Mouse (Mus musculus) left cerebral cortex, postnatal 14 days (tissue): ENCODE data around the gene Pik3r2. TPM values are rescaled to one million over a fixed set of nuclear protein-coding genes. Genes with fewer than 3 reads are reported as not detected.
A peak's percentile ranks its signal among the peaks of the same experiment; 100 is the strongest.

ENCODE experiments used
- DNase-seq, 2 experiments: peaks; one replicate each; pipeline ENCODE4 v3.0.0; 2021 to 2022; ENCODE audit warnings: low spot score in 2 of 2, mixed read lengths in 1 of 2
- intact Hi-C: fragments of 180-260 bp; cut with DNase I; formaldehyde crosslinking; loops from one replicate; pipeline ENCODE4 v1.15.1; 2025
- total RNA-seq, 2 experiments: library from RNA; stranded (reverse); gene quantifications; 2 replicates each; pipeline ENCODE4 v1.2.3; 2021

The Pik3r2 gene
- total RNA-seq, 2 experiments from 2014 or later: 162 to 174 TPM

- no peak for DNase-seq
Measured at GRCm38 (mm10) chr8:70802786-70803510, 26.4 kb upstream of the Pik3r2 start.

GRCm38 (mm10) chr8:70801830-70802229 is 25.3 kb upstream of the Pik3r2 start:
- intact Hi-C loops: no loop called here
- DNase-seq: no peak

More at GRCm38 (mm10) chr8:70802786-70803510, 26.4 kb upstream of the Pik3r2 start:
- intact Hi-C loops: no loop called here

GRCm38 (mm10) chr8:70801156-70801555 is 24.6 kb upstream of the Pik3r2 start:
- intact Hi-C loops: no loop called here
- DNase-seq: peak; percentile 77 to 79

GRCm38 (mm10) chr8:70800648-70801047 is 24.1 kb upstream of the Pik3r2 start:
- DNase-seq: peak; percentile 70 to 76
- intact Hi-C loops: no loop called here

GRCm38 (mm10) chr8:70798281-70798680 is 21.8 kb upstream of the Pik3r2 start:
- peak in 1 of 2 experiments; percentile 83 for DNase-seq
- intact Hi-C loops: no loop called here

- intact Hi-C loops: no loop called here
- peak; percentile 88 to 92 for DNase-seq
Measured at GRCm38 (mm10) chr8:70797081-70798070, 20.9 kb upstream of the Pik3r2 start.

- intact Hi-C loops: no loop called here
- no peak for DNase-seq
Measured at GRCm38 (mm10) chr8:70796403-70797080, 20.0 kb upstream of the Pik3r2 start.

- intact Hi-C loops: no loop called here
- no peak for DNase-seq
Measured at GRCm38 (mm10) chr8:70795370-70795769, 18.9 kb upstream of the Pik3r2 start.

GRCm38 (mm10) chr8:70794215-70794614 is 17.7 kb upstream of the Pik3r2 start:
- intact Hi-C loops: no loop called here
- DNase-seq: no peak

- DNase-seq: peak in 1 of 2 experiments; percentile 88
- intact Hi-C loops: no loop called here
Measured at GRCm38 (mm10) chr8:70792700-70793099, 16.2 kb upstream of the Pik3r2 start.

GRCm38 (mm10) chr8:70791975-70792691 is 15.6 kb upstream of the Pik3r2 start:
- peak; percentile 97 to 98 for DNase-seq
- intact Hi-C loops: no loop called here

GRCm38 (mm10) chr8:70791294-70791701 is 14.8 kb upstream of the Pik3r2 start:
- DNase-seq: peak in 1 of 2 experiments; percentile 81
- intact Hi-C loops: no loop called here

- DNase-seq: peak in 1 of 2 experiments; percentile 61
Measured at GRCm38 (mm10) chr8:70790846-70791245, 14.3 kb upstream of the Pik3r2 start.

GRCm38 (mm10) chr8:70789046-70789445 is 12.5 kb upstream of the Pik3r2 start:
- intact Hi-C loops: no loop called here
- DNase-seq: no peak

More at GRCm38 (mm10) chr8:70790846-70791245, 14.3 kb upstream of the Pik3r2 start:
- intact Hi-C loops: no loop called here

- DNase-seq: no peak
- intact Hi-C loops: no loop called here
Measured at GRCm38 (mm10) chr8:70787941-70788667, 11.6 kb upstream of the Pik3r2 start.

- no peak for DNase-seq
- intact Hi-C loops: no loop called here
Measured at GRCm38 (mm10) chr8:70787051-70787445, 10.5 kb upstream of the Pik3r2 start.

GRCm38 (mm10) chr8:70786291-70787050 is 10.0 kb upstream of the Pik3r2 start:
- DNase-seq: no peak
- intact Hi-C loops: no loop called here

- intact Hi-C loops: no loop called here
- DNase-seq: peak in 1 of 2 experiments; percentile 61
Measured at GRCm38 (mm10) chr8:70780093-70780492, 3.6 kb upstream of the Pik3r2 start.
